Mouse (Mus musculus) stomach, embryonic 16.5 days (tissue): ENCODE data around the gene Tctn3. TPM values are rescaled to one million over a fixed set of nuclear protein-coding genes. Genes with fewer than 3 reads are reported as not detected.

Source experiments
- polyA plus RNA-seq: library from polyadenylated mRNA; unstranded; fragments of >200 nt; fragmentation: Nextera tagmentation; extraction: Ambion mirVana; gene quantifications from 2 replicates; pipeline ENCODE4 v1.2.1, GENCODE M21; 2015

Gene Tctn3
- polyA plus RNA-seq, 1 experiment from 2014 or later, result 9.2 TPM

Other genes with a start within 250 kb of the Tctn3 start
- 106 and 114 TPM in 2 replicates for gene Sorbs1, start 98.5 kb downstream of the Tctn3 start, polyA plus RNA-seq
- gene Aldh18a1, start 23.8 kb downstream of the Tctn3 start, polyA plus RNA-seq, result 109 and 110 TPM in 2 replicates
- gene Entpd1, start 133 bp upstream of the Tctn3 start, polyA plus RNA-seq, result 14.0 and 16.2 TPM in 2 replicates
- 0.35 TPM in 1 of 2 replicates, not detected in the other for gene Cc2d2b, start 136.5 kb upstream of the Tctn3 start, polyA plus RNA-seq
- 6.3 and 7.1 TPM in 2 replicates for gene Ccnj, start 219.0 kb upstream of the Tctn3 start, polyA plus RNA-seq